Mouse (Mus musculus) ovary, postnatal 14 days (tissue): Measurements from ENCODE around the gene Akt1s1.

Source experiments
- DNase-seq: peaks from one replicate; pipeline ENCODE4 v3.0.0; 2022; ENCODE audit warnings: low spot score

The Akt1s1 gene

DNA sequence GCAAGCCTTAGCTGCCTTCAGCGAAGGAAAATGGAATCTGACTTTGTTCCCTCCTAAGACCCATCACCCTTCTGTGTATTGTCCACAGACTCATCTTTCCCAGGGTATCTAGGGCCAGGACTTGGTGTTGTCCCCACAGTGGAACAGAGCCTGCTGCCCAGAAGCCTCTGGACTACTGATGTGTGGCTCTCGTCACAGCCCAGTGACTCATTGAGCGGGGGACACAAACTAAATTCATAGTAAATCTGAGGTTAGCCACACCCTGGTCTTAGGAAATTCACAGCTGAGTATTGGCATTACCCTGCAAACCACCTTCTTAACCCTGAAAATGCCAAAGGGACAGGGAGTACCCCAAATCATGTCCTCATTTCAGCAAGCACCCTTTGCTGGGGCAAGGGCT lies 22.0 kb upstream of the Akt1s1 start:
- no peak for DNase-seq

DNA sequence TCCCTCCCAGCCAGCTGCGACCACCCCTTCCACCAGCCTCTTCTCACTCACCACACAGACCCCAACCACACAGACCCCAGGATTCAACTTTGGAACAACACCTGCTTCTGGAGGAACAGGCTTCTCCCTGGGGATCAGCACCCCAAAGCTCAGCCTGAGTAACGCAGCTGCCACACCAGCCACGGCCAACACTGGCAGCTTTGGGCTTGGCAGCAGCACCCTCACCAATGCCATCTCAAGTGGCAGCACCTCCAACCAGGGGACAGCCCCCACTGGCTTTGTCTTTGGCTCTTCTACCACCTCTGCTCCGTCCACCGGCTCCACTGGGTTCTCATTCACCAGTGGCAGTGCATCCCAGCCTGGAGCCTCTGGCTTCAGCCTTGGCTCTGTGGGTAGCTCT lies 20.1 kb upstream of the Akt1s1 start:
- DNase-seq: no peak

DNA sequence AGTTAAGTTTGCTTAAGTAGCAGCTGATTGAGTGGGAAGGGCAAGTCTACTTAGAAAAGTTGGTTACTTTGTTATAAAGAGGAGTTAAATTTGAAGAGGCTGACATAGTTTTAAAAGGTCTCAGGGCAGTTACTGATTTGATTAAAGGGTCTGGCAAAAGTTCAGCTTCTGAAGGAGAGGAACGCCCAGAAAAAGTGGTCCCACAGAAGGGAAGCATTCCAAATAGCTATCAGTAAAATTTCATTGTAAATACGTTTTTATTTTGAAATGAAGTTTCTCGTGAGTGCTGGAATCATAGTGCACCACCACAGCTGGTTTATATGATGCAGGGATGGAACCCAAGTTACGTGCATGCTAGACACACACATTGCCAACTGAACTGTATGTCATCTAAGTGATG lies 16.0 kb upstream of the Akt1s1 start:
- DNase-seq: no peak

DNA sequence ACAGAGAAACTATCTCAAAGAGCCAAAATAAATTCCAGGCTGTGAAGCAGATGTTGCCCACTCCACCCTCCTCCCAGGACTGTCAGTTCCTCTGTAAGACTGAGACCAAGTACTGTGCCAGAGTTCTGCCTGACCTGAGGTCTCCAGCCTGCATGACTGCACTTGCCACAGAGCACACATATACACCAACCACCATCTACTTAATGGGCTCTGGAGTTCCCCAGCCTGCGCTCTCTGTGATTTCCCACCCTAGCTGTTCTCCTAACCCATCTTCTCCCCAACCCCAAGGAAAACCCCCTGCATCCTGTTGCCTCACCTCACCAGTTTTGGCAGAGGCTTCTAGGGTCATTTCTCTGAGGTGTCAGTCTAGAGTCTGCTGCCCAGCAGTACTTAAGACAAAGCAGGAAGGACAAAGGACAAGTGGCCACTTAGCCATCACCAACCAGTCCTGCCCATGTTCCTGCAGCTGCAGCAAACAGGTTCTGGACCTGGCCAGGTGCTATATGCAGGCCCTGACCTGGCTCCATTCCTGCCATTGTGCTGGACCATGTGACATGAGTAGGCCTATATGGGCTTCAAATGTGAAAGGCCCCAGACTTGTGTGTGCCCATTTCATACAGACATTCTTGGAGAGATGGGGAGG lies 13.3 kb upstream of the Akt1s1 start:
- DNase-seq: no peak

DNA sequence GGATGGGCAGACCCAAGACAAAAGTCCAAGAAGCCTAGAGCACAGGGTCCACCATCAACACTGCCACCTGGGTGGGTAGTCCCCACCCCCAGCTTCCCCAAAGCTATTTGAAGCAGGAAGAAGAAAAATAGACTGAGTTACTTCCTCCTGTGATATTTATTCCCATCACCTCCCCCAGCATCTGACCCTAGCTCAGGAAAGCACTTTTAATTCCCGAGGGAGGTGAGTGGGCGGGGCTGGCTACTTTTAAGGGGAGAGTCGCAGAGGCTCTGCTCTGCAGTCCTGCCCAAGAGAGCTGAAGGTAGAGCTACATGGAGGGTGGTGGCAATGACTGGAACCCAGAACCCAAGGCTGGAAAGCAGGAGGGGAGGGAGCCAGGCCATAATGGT lies 12.8 kb upstream of the Akt1s1 start:
- DNase-seq: no peak

DNA sequence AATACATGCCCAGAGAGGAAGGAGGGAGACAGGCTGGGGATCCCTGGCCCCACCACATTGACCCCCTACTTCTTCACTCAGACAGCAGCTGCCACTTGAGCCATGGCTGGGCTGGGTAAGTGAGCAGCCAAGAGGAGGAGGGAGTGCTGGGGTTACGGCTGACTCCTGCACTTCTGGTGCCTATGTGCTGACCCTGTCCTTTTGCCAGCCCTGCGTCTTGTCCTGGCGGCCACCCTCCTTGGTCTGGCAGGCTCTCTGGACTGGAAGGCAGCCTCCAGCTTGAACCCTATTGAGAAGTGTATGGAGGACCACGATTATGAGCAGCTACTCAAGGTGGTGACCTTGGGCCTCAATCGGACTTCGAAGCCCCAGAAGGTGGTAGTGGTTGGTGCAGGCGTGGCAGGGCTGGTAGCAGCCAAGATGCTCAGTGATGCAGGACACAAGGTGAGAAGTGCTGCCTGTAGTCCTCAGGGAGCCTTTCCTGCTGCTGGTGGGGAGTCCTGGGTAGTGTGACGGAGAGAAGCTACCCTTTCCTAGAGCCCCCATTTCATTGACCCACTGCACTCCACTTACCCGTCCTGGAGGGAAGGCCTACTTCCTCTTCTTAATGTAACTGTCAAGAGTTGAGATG lies 12.3 kb upstream of the Akt1s1 start:
- DNase-seq: no peak

DNA sequence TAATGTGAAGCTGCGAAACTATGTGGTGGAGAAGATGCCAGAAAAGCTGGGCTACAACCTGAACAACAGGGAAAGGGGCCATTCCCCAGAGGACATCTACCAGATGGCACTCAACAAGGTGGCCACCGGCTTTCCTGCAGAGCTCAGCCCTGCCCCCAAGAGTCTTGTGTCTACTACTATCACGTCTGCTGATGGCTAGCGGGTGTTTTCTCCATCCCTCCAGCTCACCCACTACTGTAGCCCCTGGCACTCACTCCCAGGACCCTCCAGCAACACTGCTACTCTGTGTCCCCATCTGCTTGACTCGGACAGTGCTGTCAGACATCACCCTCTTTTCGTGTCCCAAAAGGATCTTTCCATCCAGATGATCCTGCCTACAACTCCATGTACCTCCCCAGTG lies 10.7 kb upstream of the Akt1s1 start:
- no peak for DNase-seq

DNA sequence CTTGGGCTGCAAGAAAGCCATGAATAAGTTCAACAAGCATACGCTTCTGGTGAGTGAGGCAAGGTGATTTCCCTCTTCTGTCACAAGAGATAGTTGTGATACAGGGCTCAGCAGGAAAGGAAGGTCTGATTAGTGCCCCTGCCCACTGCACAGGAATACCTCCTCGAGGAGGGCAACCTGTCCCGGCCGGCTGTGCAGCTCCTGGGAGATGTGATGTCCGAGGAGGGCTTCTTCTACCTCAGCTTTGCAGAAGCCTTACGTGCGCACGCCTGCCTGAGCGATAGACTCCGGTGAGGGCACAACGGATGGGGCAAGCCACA lies 9.7 kb upstream of the Akt1s1 start:
- no peak for DNase-seq

DNA sequence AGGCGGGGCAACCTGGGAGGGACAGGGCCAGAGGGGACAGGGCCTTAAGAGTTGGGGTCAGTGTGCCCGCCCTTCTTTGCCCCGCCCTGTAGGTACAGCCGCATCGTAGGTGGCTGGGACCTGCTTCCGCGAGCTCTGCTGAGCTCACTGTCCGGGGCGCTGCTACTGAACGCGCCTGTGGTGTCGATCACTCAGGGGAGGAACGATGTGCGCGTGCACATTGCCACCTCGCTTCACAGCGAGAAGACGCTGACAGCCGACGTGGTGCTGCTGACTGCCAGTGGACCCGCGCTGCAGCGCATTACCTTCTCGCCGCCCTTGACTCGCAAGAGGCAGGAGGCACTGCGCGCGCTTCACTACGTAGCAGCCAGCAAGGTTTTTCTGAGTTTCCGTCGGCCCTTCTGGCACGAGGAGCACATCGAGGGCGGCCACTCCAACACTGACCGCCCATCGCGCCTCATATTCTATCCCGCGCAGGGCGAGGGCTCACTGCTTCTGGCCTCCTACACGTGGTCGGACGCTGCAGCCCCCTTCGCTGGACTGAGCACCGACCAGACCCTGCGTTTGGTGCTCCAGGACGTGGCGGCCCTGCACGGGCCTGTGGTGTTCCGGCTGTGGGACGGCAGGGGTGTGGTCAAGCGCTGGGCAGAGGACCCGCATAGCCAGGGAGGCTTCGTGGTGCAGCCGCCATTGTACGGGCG lies 9.2 kb upstream of the Akt1s1 start:
- DNase-seq: no peak

DNA sequence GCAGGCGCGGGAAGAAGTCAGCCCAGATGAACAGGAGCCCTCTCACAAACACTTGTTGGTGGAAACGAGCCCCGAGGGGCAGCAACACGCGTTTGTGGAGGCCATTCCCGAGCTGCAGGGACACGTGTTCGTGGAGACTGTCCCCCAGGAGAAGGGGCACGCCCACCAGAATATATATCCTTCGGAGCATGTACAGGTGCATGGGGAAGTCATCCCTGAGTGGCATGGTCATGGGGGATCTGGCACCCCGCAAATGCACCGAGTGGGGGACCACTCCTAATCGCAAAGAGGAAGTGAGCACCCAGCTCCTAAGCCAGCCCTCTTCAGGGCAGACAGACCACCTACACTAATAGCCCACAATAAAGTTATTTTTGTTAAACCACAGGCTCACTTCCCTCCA lies 8.4 kb upstream of the Akt1s1 start:
- no peak for DNase-seq

DNA sequence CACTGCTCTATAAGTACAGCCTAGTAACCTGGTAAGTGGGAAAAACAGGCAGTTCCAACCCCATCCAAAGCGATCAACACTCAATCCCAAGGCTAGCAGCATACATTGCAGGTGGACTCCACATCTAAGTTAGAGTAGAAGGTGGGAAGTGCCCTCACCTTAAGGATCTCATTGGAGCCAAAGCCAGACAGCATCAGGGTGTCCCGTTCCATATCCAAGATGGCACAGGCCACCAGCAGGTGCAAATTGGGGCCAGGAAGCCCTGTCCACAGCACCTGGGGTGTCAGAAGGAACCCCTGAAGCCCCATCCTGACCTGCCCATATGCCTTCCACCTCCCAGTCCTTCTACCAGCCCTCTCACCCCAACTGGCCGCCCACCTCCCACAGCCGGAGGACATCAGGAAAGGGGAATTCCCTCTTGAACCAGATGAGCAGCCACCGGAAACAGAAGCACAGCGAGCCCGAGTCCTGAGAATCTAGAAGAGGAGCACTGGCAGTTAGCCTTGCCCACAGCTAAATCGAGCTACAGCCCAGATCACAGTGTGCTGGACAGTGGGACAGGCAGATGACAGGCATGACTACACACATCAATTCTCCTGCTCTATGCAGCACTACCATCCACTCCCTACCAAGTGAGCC lies 6.8 kb upstream of the Akt1s1 start:
- DNase-seq: no peak

DNA sequence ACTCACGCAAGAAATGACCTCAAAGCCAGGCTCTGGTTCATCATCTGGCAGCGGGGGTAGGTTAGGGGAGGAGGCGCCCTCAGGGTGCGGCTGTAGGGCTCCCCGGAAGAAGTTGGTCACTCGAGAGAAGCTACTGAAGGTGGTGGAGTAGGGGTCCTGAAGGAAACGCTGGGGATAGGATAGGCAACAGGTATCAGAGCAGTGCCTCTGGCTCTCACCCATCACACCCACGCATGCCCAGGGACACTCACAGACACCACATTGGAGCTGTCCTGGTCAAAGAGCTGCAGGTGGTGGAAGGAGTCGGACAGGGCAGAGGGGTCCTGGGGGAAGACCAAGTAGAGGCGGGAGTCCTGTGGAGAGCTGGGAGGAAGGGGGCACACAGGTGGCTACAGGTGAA lies 3.8 kb upstream of the Akt1s1 start:
- no peak for DNase-seq

DNA sequence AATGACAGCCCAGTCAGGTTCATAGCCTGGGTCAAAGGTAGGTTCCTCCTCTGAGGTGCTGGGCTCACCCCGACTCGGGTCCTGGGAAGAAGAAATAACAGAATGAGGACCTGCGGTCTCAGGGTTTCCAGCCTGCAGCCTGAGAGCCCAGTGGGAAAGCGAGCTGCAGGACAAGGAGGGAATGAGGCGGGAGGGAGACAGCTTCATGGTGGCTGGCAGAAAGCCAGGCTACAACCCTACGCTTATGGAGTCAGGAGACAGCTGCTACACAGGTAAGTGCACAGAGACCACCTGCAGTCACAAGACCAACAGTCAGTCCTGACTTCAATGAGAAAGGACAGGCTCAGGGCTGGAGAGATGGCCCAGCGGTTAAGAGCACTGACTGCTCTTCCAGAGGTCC lies 2.0 kb upstream of the Akt1s1 start:
- DNase-seq: no peak

DNA sequence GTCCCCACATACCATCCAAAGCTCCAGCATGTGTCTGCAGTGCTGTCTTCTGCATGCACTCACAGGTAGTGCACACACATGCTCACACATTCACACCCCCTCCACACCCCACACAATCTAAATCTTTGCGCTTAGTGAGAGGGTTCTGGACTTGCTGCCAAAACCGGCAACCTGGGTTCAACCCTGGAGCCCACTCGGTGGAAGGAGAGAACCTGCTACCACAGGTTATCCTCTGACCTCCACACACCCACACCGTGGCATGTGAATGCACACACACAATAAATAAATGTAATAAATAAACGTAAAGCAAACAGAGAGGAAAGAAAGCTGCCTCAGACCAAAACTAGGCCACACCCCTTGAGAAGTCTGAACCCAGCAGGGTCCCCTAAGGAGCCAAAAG lies 1.0 kb upstream of the Akt1s1 start:
- no peak for DNase-seq

DNA sequence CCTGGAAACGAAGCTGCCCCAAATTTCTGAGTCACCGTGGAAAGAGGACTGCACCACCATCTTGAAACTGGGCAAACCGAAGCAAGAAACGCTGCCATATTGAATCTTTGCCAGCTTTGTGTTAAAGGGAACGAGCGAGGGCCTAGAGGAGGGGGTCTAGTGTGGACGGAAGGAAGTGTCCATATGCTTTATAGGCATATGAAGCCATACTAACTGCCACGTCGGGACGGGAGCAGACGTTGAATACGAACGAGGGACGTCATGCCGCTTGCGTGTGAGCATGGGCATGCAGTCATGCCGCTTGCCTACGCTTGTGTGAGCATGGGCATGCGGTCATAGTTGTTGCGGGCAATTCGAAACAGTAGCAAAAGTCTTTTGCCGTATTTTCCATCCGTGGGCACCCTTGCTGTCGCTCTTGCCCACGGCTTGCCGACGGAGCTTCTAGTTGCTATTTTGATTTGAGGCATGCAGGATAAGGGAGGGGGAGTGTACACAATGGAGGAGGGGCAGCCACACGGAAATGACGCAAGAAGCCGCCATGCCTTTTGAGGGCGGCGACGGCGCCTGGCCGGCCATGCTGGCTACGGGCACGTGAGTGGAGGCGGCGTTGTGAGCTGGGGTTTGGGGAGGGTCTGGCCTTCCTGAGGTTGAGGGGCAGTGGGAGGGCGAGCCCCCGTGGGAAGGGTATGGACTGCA lies 773 bp downstream of the Akt1s1 start:
- DNase-seq: peak; percentile 85

DNA sequence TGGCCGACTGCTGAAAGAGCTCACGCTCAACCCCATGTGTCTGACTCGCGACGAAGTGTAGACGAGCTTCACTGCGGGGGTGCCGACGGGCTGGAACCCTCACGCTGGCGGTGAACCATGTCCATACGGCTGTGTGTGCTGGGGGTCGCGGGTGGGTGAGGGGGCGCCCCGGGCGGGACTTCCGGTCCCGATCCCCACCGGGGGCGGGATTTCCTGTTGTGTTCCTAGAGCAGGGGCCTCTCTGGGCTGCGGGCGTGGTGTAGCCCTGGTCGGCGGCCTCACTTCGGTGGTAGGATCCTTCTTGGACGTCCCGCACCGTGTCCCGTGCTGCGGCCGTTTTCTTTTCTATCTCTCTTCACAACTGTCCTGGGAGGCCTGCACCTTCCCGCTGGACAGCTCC lies 1.4 kb downstream of the Akt1s1 start:
- DNase-seq: no peak

DNA sequence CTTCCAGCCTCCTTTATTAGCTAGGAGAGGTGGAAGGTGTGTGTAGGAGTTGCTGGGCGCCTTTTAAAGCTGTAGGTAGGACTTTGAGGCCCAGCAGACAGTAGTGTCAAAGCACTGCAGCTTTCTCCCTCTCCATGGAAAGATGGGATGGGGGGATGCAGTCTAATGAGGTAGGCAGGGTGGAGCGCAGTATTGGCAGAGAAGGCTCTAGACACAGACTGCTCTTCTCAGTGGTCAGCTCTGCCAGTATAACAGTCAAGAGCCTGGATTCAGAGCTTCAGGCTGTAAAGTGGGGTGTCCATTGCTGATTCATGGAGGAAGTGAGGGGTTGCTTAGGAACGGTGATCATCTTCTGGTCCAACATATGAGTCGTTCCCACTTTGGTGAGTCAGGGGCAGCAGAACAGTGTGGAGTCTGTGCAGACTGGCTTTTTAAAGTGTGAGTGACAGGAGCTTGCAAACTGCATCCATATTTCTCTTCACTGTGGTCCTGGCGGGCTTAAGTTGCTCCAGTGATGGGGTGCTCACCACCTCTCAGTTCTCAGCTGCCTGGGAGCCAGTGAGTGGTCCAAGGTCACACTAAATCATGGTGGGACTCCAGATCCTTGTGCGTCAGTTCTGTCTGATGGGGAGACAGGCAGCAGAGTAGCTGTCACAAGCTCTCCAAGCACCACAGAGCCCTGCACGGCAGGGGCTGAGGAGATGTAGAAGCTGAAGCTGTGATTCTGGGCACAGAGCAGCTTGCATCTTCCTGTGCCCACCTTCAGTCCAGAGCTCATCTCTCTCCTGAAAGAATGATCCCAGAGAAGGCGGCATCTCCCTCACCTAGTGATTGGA lies 2.2 kb downstream of the Akt1s1 start:
- no peak for DNase-seq

DNA sequence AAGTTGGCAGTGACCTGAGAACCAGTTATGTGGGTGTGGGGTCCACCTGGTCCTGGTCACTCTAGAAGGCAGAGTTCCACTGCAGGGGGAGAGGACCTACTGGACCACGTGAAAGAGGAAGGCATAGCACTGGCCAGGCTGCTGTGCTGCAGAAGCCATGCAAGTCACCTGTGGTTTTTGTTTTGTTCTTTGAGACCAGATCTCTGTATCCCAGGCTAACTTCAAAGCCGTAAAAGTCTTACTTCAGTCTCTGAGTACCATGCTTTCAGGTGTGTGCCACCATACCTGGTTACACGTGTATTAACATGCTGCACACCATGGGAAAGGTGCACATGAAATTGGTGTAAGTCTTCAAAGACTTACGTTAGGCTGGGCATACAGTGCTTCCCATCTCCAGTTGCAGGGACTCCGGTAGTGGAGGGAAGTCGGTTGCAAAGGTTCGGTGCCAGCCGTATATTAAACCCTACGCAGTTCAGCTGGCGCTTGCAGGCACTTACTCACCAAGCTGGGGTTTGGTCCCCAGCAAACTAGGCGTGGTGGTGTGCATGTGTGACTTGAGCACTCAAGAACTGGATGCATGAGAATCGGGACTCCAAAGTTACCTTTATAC lies 2.9 kb downstream of the Akt1s1 start:
- no peak for DNase-seq

DNA sequence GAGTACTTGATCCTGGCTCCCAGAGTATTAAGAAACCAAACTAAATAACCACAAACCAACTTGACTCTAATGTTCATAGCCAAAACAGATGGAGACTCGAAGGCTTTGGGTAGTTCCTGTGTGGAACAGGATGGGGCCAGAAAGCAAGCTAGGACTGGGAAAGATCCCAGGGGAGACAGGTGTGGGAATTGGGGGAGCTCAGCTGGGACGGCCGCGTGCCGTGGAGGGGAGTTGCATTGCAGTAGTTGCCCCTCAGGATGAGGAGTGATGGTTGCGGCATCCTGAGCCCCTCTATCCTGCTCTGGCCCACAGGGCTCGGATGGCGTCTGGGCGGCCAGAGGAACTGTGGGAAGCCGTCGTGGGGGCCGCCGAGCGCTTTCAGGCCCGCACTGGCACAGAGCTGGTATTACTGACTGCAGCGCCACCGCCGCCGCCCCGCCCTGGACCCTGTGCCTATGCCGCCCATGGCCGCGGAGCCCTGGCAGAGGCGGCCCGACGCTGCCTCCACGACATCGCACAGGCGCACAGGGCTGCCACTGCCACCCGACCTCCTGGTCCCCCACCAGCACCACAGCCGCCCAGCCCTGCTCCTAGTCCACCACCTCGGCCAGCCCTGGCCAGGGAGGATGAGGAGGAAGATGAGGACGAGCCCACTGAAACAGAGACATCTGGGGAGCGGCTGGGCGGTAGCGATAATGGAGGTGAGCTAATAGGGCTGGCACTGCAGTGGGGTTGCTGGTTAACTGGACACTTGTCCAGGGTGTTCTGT lies 3.7 kb downstream of the Akt1s1 start:
- no peak for DNase-seq

DNA sequence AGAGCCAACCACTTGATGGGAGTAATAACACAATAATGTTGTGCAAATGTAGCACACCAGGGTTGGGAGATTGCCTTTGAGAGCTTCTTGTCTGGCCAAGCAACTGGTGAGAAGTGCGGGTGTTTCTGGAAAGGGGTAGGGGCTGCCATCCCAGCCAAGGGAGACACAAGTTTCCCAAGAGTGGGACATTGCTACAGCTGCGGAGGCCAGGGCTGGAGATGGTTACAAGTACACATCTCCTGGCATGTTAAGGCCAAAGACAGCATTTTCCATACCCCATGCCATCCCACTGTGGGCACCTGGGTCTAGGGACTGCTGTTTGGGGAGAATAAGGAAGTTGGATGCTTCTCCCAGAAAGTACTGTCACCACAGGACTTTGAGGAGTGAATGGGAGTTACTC lies 4.3 kb downstream of the Akt1s1 start:
- no peak for DNase-seq
